Mouse (Mus musculus): ENCODE data around the gene Prkd1. TPM values are rescaled to one million over a fixed set of nuclear protein-coding genes. Genes with fewer than 3 reads are reported as not detected.

The Prkd1 gene
- polyA plus RNA-seq, 1 experiment: 0.28 TPM

GRCm38 (mm10) chr12:50554214-50554613 is 94.7 kb downstream of the Prkd1 start:
- H3K79me3 ChIP-seq (ENCODE audit: low read depth): no peaks in the 10 kb centered on the region

GRCm38 (mm10) chr12:50549860-50550555 is 98.9 kb downstream of the Prkd1 start:
- Histone ChIP-seq H3K27me3 (ENCODE audit: control insufficient read depth, insufficient read depth, insufficient read length) (no peaks in the 10 kb centered on the region), H3ac (ENCODE audit: control insufficient read depth, insufficient read length, low read depth) (no peak overlapping the region), H3K36me3 (ENCODE audit: control insufficient read depth, insufficient read depth) (no peaks in the 10 kb centered on the region), H3K4me3 (ENCODE audit: insufficient read depth, poor library complexity, severe bottlenecking) (no peak overlapping the region), H3K79me3 (ENCODE audit: low read depth) (no peaks in the 10 kb centered on the region), H3K79me2 (ENCODE audit: control insufficient read depth, insufficient read depth) (no peaks in the 10 kb centered on the region)
- TF ChIP-seq MYOD1 (IDR thresholded peaks at IDR 0.05; ENCODE audit: control insufficient read depth, insufficient read length, low read depth) (no peak), MYOG (IDR thresholded peaks at IDR 0.05; ENCODE audit: control insufficient read depth, extremely low read depth, insufficient read length) (no peak)

More at GRCm38 (mm10) chr12:50554214-50554613, 94.7 kb downstream of the Prkd1 start:
- TF ChIP-seq MYOG (IDR thresholded peaks at IDR 0.05; ENCODE audit: control insufficient read depth, extremely low read depth, insufficient read length): no peak
- TF ChIP-seq MAX (IDR thresholded peaks at IDR 0.05): no peak
- TF ChIP-seq FOSL1 (IDR thresholded peaks at IDR 0.05; ENCODE audit: insufficient read depth, low read length, poor library complexity, severe bottlenecking): no peak
- no peak for TF ChIP-seq CTCF (IDR thresholded peaks at IDR 0.05; ENCODE audit: control insufficient read depth, insufficient read depth, insufficient read length)
- no peak for TF ChIP-seq CEBPB (IDR thresholded peaks at IDR 0.05; ENCODE audit: low read depth)
- TF ChIP-seq USF1 (IDR thresholded peaks at IDR 0.05; ENCODE audit: low read depth): no peak
- TF ChIP-seq MYOD1 (IDR thresholded peaks at IDR 0.05; ENCODE audit: control insufficient read depth, insufficient read length, low read depth): no peak
- Histone ChIP-seq H3K79me2 (ENCODE audit: control insufficient read depth, insufficient read depth) (no peaks in the 10 kb centered on the region), H3K36me3 (ENCODE audit: control insufficient read depth, insufficient read depth) (no peaks in the 10 kb centered on the region), H3ac (ENCODE audit: control insufficient read depth, insufficient read length, low read depth) (no peak overlapping the region), H3K4me3 (ENCODE audit: insufficient read depth, poor library complexity, severe bottlenecking) (no peak overlapping the region), H3K27me3 (ENCODE audit: control insufficient read depth, insufficient read depth, insufficient read length) (no peaks in the 10 kb centered on the region)

- Histone ChIP-seq H3K36me3 (ENCODE audit: control insufficient read depth, insufficient read depth) (no peaks in the 10 kb centered on the region), H3K4me3 (ENCODE audit: insufficient read depth, poor library complexity, severe bottlenecking) (no peak overlapping the region)
- TF ChIP-seq FOSL1 (IDR thresholded peaks at IDR 0.05; ENCODE audit: insufficient read depth, low read length, poor library complexity, severe bottlenecking) (no peak), MYOG (IDR thresholded peaks at IDR 0.05; ENCODE audit: control insufficient read depth, extremely low read depth, insufficient read length) (no peak), MAX (IDR thresholded peaks at IDR 0.05) (no peak), CTCF (IDR thresholded peaks at IDR 0.05; ENCODE audit: control insufficient read depth, insufficient read depth, insufficient read length) (no peak), CEBPB (IDR thresholded peaks at IDR 0.05; ENCODE audit: low read depth) (no peak), MYOD1 (IDR thresholded peaks at IDR 0.05; ENCODE audit: control insufficient read depth, insufficient read length, low read depth) (no peak), USF1 (IDR thresholded peaks at IDR 0.05; ENCODE audit: low read depth) (no peak)
Observed at GRCm38 (mm10) chr12:50546394-50546793, 102.5 kb downstream of the Prkd1 start.

DNA sequence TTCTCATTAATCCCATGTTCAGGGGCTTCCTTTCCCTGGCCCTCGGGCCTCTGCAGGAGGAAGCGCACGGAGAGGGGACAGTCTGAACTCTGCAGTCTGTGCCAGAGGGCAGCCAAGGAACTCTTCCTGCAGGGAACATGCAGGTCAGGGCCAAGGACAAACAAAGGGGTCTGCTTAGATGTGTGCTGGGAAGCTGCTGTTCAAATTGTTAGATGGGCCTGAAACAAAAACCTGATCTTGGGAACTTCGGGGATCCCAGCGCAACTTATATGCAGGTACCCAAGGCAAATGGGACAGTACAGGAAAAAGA is 103.3 kb downstream of the Prkd1 start:
- no peaks in the 10 kb centered on the region for H3K79me2 ChIP-seq (ENCODE audit: control insufficient read depth, insufficient read depth)
- H3K36me3 ChIP-seq (ENCODE audit: control insufficient read depth, insufficient read depth): no peaks in the 10 kb centered on the region
- no peaks in the 10 kb centered on the region for H3K79me3 ChIP-seq (ENCODE audit: low read depth)
- no peaks in the 10 kb centered on the region for H3K27me3 ChIP-seq (ENCODE audit: control insufficient read depth, insufficient read depth, insufficient read length)
- no peak overlapping the region for H3K4me3 ChIP-seq (ENCODE audit: insufficient read depth, poor library complexity, severe bottlenecking)
- no peak for TF ChIP-seq MAX (IDR thresholded peaks at IDR 0.05)
- TF ChIP-seq USF1 (IDR thresholded peaks at IDR 0.05; ENCODE audit: low read depth): no peak
- TF ChIP-seq FOSL1 (IDR thresholded peaks at IDR 0.05; ENCODE audit: insufficient read depth, low read length, poor library complexity, severe bottlenecking): no peak
- TF ChIP-seq MYOD1 (IDR thresholded peaks at IDR 0.05; ENCODE audit: control insufficient read depth, insufficient read length, low read depth): no peak
- no peak for TF ChIP-seq CTCF (IDR thresholded peaks at IDR 0.05; ENCODE audit: control insufficient read depth, insufficient read depth, insufficient read length)
- no peak for TF ChIP-seq MYOG (IDR thresholded peaks at IDR 0.05; ENCODE audit: control insufficient read depth, extremely low read depth, insufficient read length)
- TF ChIP-seq CEBPB (IDR thresholded peaks at IDR 0.05; ENCODE audit: low read depth): no peak
- no peak overlapping the region for H3ac ChIP-seq (ENCODE audit: control insufficient read depth, insufficient read length, low read depth)

More at GRCm38 (mm10) chr12:50546394-50546793, 102.5 kb downstream of the Prkd1 start:
- no peaks in the 10 kb centered on the region for H3K79me3 ChIP-seq (ENCODE audit: low read depth)
- no peaks in the 10 kb centered on the region for H3K27me3 ChIP-seq (ENCODE audit: control insufficient read depth, insufficient read depth, insufficient read length)
- H3ac ChIP-seq (ENCODE audit: control insufficient read depth, insufficient read length, low read depth): no peak overlapping the region
- no peaks in the 10 kb centered on the region for H3K79me2 ChIP-seq (ENCODE audit: control insufficient read depth, insufficient read depth)

DNA sequence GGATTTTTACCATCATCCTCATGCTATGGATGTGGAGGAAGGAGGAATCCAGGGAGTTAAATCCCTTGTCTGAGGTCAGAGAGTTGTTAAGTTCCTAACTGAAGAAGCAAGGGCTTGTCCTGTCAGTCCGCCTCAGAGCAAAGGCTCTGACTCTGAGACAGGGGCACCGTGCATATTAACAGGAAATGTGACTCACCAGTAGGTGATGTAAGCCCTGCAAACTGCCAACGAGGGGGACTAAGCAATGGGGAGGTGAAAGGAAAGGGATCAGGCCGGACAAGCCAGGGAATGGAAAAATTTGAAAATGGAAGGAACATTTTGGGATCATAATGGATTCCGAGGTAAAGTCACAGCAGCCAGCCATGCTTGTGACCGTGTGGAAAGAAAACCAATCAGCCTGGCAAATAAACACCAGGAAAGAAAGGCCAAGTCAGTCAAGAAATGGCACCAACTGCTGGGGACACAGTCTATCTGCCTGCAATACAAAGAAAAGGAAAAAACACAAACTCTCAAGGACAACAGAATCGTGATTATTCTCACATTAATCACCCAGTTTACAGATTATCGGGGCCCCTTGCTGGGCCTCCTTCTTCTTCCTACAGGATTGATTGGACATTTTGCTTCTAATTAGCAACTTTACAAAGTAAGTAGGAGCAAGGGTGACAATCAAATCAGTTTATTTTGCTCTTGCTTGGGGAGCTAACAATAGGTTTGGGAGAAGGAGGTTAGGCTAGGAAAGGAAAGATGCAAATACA is 103.9 kb downstream of the Prkd1 start:
- Histone ChIP-seq H3K36me3 (ENCODE audit: control insufficient read depth, insufficient read depth) (no peaks in the 10 kb centered on the region), H3K79me2 (ENCODE audit: control insufficient read depth, insufficient read depth) (no peaks in the 10 kb centered on the region), H3K4me3 (ENCODE audit: insufficient read depth, poor library complexity, severe bottlenecking) (no peak overlapping the region), H3K79me3 (ENCODE audit: low read depth) (no peaks in the 10 kb centered on the region), H3K27me3 (ENCODE audit: control insufficient read depth, insufficient read depth, insufficient read length) (no peaks in the 10 kb centered on the region), H3ac (ENCODE audit: control insufficient read depth, insufficient read length, low read depth) (no peak overlapping the region)
- TF ChIP-seq MYOG (IDR thresholded peaks at IDR 0.05; ENCODE audit: control insufficient read depth, extremely low read depth, insufficient read length): no peak
- no peak for TF ChIP-seq CEBPB (IDR thresholded peaks at IDR 0.05; ENCODE audit: low read depth)
- TF ChIP-seq MAX (IDR thresholded peaks at IDR 0.05): no peak
- TF ChIP-seq MYOD1 (IDR thresholded peaks at IDR 0.05; ENCODE audit: control insufficient read depth, insufficient read length, low read depth): no peak
- TF ChIP-seq USF1 (IDR thresholded peaks at IDR 0.05; ENCODE audit: low read depth): no peak
- no peak for TF ChIP-seq FOSL1 (IDR thresholded peaks at IDR 0.05; ENCODE audit: insufficient read depth, low read length, poor library complexity, severe bottlenecking)
- no peak for TF ChIP-seq CTCF (IDR thresholded peaks at IDR 0.05; ENCODE audit: control insufficient read depth, insufficient read depth, insufficient read length)
